Mouse (Mus musculus) hindbrain, embryonic 10.5 days (tissue): ENCODE data around the gene Lrp1. TPM values are rescaled to one million over a fixed set of nuclear protein-coding genes. Genes with fewer than 3 reads are reported as not detected.

Experiments
- DNase-seq: peaks from one replicate; pipeline ENCODE4 v3.0.0-alpha.2; 2017; ENCODE audit warnings: low spot score
- H3K27ac ChIP-seq: fragments of 300-500 bp; sonication (generic); 2 replicates; pipeline ENCODE4 v1.5.1; 2016; ENCODE audit warnings: mild to moderate bottlenecking, moderate library complexity
- H3K27me3 ChIP-seq: fragments of 300-500 bp; sonication (generic); 2 replicates; pipeline ENCODE4 v1.6.1; 2016; ENCODE audit warnings: mild to moderate bottlenecking; ENCODE audit not compliant: poor library complexity, insufficient read depth, severe bottlenecking
- H3K36me3 ChIP-seq: fragments of 300-500 bp; sonication (generic); 2 replicates; pipeline ENCODE4 v1.6.1; 2016; ENCODE audit warnings: mild to moderate bottlenecking, moderate library complexity
- H3K4me1 ChIP-seq: fragments of 300-500 bp; sonication (generic); replicated peaks from 2 replicates; pipeline ENCODE4 v1.6.1; 2016; ENCODE audit warnings: mild to moderate bottlenecking
- H3K4me3 ChIP-seq: fragments of 300-500 bp; sonication (generic); 2 replicates; pipeline ENCODE4 v1.5.1; 2016; ENCODE audit warnings: mild to moderate bottlenecking, moderate library complexity
- H3K9me3 ChIP-seq: fragments of 300-500 bp; sonication (generic); 2 replicates; pipeline ENCODE4 v1.6.1; 2016; ENCODE audit warnings: mild to moderate bottlenecking, moderate library complexity
- WGBS: fragments of 180-500 bp; shearing (Covaris S2); methylation state at CpG from one replicate; pipeline ENCODE4 v1.1.7; 2016; 5-methylcytosine and 5-hydroxymethylcytosine counted together
- polyA plus RNA-seq: library from polyadenylated mRNA; unstranded; fragments of >200 nt; fragmentation: Nextera tagmentation; extraction: Ambion mirVana; gene quantifications from 2 replicates; pipeline ENCODE4 v1.2.1, GENCODE M21; 2016

The Lrp1 gene
- polyA plus RNA-seq, 1 experiment from 2014 or later: 71.7 TPM

GRCm38 (mm10) chr10:127526681-127527080 lies 94.3 kb downstream of the Lrp1 start:
- H3K27ac ChIP-seq: peak overlapping the region; percentile 72

GRCm38 (mm10) chr10:127526048-127526447 lies 94.9 kb downstream of the Lrp1 start:
- 2% methylated on average over 26 of the region's 26 CpGs for WGBS
- peaks cover 90% of the 10 kb centered on the region for H3K27me3 ChIP-seq
- peak overlapping the region; percentile 41 for H3K4me3 ChIP-seq
- no peaks in the 10 kb centered on the region for H3K36me3 ChIP-seq
- no peak for DNase-seq
- H3K9me3 ChIP-seq: no peaks in the 10 kb centered on the region
- H3K4me1 ChIP-seq: peaks cover 81% of the 10 kb centered on the region
- H3K27ac ChIP-seq: peak overlapping the region; percentile 72

More at GRCm38 (mm10) chr10:127526681-127527080, 94.3 kb downstream of the Lrp1 start:
- DNase-seq: peak; percentile 78
- H3K36me3 ChIP-seq: no peaks in the 10 kb centered on the region
- peaks cover 92% of the 10 kb centered on the region for H3K27me3 ChIP-seq
- no peaks in the 10 kb centered on the region for H3K9me3 ChIP-seq
- WGBS: under 1% methylated on average over 26 of the region's 26 CpGs
- peak overlapping the region; percentile 41 for H3K4me3 ChIP-seq
- peaks cover 81% of the 10 kb centered on the region for H3K4me1 ChIP-seq

- Histone ChIP-seq H3K36me3 (peaks cover 12% of the 10 kb centered on the region), H3K27ac (peak overlapping the region; percentile 66), H3K4me3 (peak overlapping the region; percentile 41), H3K4me1 (peaks cover 81% of the 10 kb centered on the region), H3K9me3 (0 out of 2 replicates have a peak, but pooled peaks cover 3% of the 10 kb centered on the region), H3K27me3 (peaks cover 84% of the 10 kb centered on the region)
- peak; percentile 37 for DNase-seq
- WGBS: under 1% methylated on average over 23 of the region's 23 CpGs
Measured at GRCm38 (mm10) chr10:127524646-127525255, 96.2 kb downstream of the Lrp1 start.

- H3K9me3 ChIP-seq: 0 out of 2 replicates have a peak, but pooled peaks cover 5% of the 10 kb centered on the region
- peaks cover 83% of the 10 kb centered on the region for H3K27me3 ChIP-seq
- peak within 1 kb of the TSS; percentile 89 for H3K27ac ChIP-seq
- WGBS: under 1% methylated on average over 21 of the region's 21 CpGs
- H3K4me1 ChIP-seq: peaks cover 77% of the 10 kb centered on the region
- H3K4me3 ChIP-seq: peak within 1 kb of the TSS; percentile 67
- peaks cover 38% of the 10 kb centered on the region for H3K36me3 ChIP-seq
- peak; percentile 89 for DNase-seq
Measured at GRCm38 (mm10) chr10:127522088-127522581, 98.8 kb downstream of the Lrp1 start, which contains the start of gene Shmt2. Gene Shmt2, minus strand, starts transcription at chr10:127522444.

- Histone ChIP-seq H3K36me3 (peaks cover 41% of the 10 kb centered on the region), H3K27me3 (peaks cover 83% of the 10 kb centered on the region), H3K4me1 (peaks cover 77% of the 10 kb centered on the region), H3K9me3 (0 out of 2 replicates have a peak, but pooled peaks cover 5% of the 10 kb centered on the region), H3K27ac (peak overlapping the region; percentile 89), H3K4me3 (peak overlapping the region; percentile 67)
- no peak for DNase-seq
- WGBS: 13% methylated on average over 12 of the region's 12 CpGs
Measured at GRCm38 (mm10) chr10:127521611-127522080, 99.3 kb downstream of the Lrp1 start.

- H3K27ac ChIP-seq: peak overlapping the region; percentile 89; the same call in 1 of the 2 replicates
- no peak for DNase-seq
- 0 out of 2 replicates have a peak, but pooled peaks cover 5% of the 10 kb centered on the region for H3K9me3 ChIP-seq
- H3K27me3 ChIP-seq: peaks cover 83% of the 10 kb centered on the region
- H3K36me3 ChIP-seq: peaks cover 41% of the 10 kb centered on the region
- peaks cover 77% of the 10 kb centered on the region for H3K4me1 ChIP-seq
- WGBS: 82% methylated on average over 20 of the region's 20 CpGs
- H3K4me3 ChIP-seq: peak overlapping the region; percentile 67
Measured at GRCm38 (mm10) chr10:127520714-127521357, 100.1 kb downstream of the Lrp1 start.

- peaks cover 77% of the 10 kb centered on the region for H3K4me1 ChIP-seq
- 95% methylated on average over 37 of the region's 37 CpGs for WGBS
Measured at GRCm38 (mm10) chr10:127519903-127520713, 100.8 kb downstream of the Lrp1 start.

GRCm38 (mm10) chr10:127519041-127519701 lies 101.8 kb downstream of the Lrp1 start:
- 0 out of 2 replicates have a peak, but pooled peaks cover 5% of the 10 kb centered on the region for H3K9me3 ChIP-seq
- H3K27me3 ChIP-seq: peaks cover 83% of the 10 kb centered on the region
- H3K27ac ChIP-seq: no peak overlapping the region
- WGBS: 95% methylated on average over 25 of the region's 26 CpGs
- H3K4me1 ChIP-seq: peaks cover 77% of the 10 kb centered on the region
- H3K4me3 ChIP-seq: no peak overlapping the region; the same call in 1 of the 2 replicates
- DNase-seq: no peak
- peaks cover 41% of the 10 kb centered on the region for H3K36me3 ChIP-seq

More at GRCm38 (mm10) chr10:127519903-127520713, 100.8 kb downstream of the Lrp1 start:
- DNase-seq: no peak
- H3K36me3 ChIP-seq: peaks cover 41% of the 10 kb centered on the region
- H3K27me3 ChIP-seq: peaks cover 83% of the 10 kb centered on the region
- 0 out of 2 replicates have a peak, but pooled peaks cover 5% of the 10 kb centered on the region for H3K9me3 ChIP-seq
- peak overlapping the region; percentile 67; the same call in 1 of the 2 replicates for H3K4me3 ChIP-seq
- H3K27ac ChIP-seq: peak overlapping the region; percentile 35; the same call in 1 of the 2 replicates

- 91% methylated on average over 22 of the region's 22 CpGs for WGBS
- Histone ChIP-seq H3K4me3 (no peak overlapping the region), H3K9me3 (0 out of 2 replicates have a peak, but pooled peaks cover 5% of the 10 kb centered on the region)
Measured at GRCm38 (mm10) chr10:127517941-127518340, 103.0 kb downstream of the Lrp1 start.

GRCm38 (mm10) chr10:127516576-127517260 lies 104.2 kb downstream of the Lrp1 start:
- Histone ChIP-seq H3K27ac (peak overlapping the region; percentile 79), H3K36me3 (peaks cover 41% of the 10 kb centered on the region), H3K27me3 (peaks cover 90% of the 10 kb centered on the region), H3K9me3 (0 out of 2 replicates have a peak, but pooled peaks cover 5% of the 10 kb centered on the region), H3K4me3 (peak overlapping the region; percentile 40), H3K4me1 (peaks cover 95% of the 10 kb centered on the region)
- WGBS: 6% methylated on average over 30 of the region's 30 CpGs
- peak; percentile 59 for DNase-seq

More at GRCm38 (mm10) chr10:127517941-127518340, 103.0 kb downstream of the Lrp1 start:
- Histone ChIP-seq H3K36me3 (peaks cover 41% of the 10 kb centered on the region), H3K27me3 (peaks cover 83% of the 10 kb centered on the region), H3K27ac (no peak overlapping the region), H3K4me1 (peaks cover 87% of the 10 kb centered on the region)
- no peak for DNase-seq

- H3K4me1 ChIP-seq: peaks cover 95% of the 10 kb centered on the region
- WGBS: 14% methylated on average over 8 of the region's 8 CpGs
- DNase-seq: no peak
- H3K9me3 ChIP-seq: 0 out of 2 replicates have a peak, but pooled peaks cover 5% of the 10 kb centered on the region
- H3K4me3 ChIP-seq: peak overlapping the region; percentile 40
- peak overlapping the region; percentile 79 for H3K27ac ChIP-seq
- peaks cover 92% of the 10 kb centered on the region for H3K27me3 ChIP-seq
- H3K36me3 ChIP-seq: peaks cover 41% of the 10 kb centered on the region
Measured at GRCm38 (mm10) chr10:127515983-127516459, 104.9 kb downstream of the Lrp1 start.
